Mouse (Mus musculus): ENCODE results near the gene Hic2. TPM values are rescaled to one million over a fixed set of nuclear protein-coding genes. Genes with fewer than 3 reads are reported as not detected.

Gene Hic2
- polyA plus RNA-seq, 1 experiment from 2014 or later, result 4.0 TPM

DNA sequence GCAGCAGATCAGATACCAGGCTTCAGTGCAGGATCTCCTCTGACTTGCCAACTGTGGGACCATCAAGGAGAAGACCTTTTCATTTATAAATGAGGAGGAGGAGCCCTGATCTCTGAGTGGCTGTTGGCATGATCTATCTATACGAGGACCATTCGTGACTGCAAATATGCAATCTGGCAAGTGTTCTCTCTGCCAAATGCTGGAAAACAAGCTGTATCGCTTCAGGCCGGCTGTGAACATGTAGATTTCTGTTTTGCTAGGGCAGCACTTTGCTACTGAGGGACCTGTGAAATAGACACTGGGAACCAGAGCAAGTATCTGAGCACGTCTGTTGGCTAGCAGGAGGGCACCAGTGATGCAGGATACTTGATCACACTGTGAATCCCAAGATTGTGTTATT lies 79.2 kb downstream of the Hic2 start:
- Histone ChIP-seq H3K4me2 (ENCODE audit: low read depth, low read length) (no peak overlapping the region), H3K9me3 (replicated peaks; ENCODE audit: control insufficient read depth, low read length) (0 out of 2 replicates have a peak, but pooled peaks cover 4% of the 10 kb centered on the region), H3K9ac (ENCODE audit: low read length) (no peak overlapping the region), H3K36me3 (ENCODE audit: control insufficient read depth, insufficient read depth) (peaks cover 55% of the 10 kb centered on the region), H3K27ac (ENCODE audit: low read length) (no peak overlapping the region), H3K4me3 (ENCODE audit: low read length) (no peak overlapping the region), H3K4me1 (ENCODE audit: control insufficient read depth, insufficient read depth, low read length) (no peaks in the 10 kb centered on the region), H3K27me3 (ENCODE audit: control insufficient read depth, insufficient read depth, low read length) (no peaks in the 10 kb centered on the region)
- no peak for ATAC-seq (replicated peaks; ENCODE audit: extremely low read depth, insufficient read depth, low FRiP score)
- 96% methylated on average over 5 of the region's 5 CpGs for WGBS

Other genes with a start within 250 kb of the Hic2 start
- gene Ypel1, start 163.9 kb upstream of the Hic2 start, polyA plus RNA-seq (2015; fragmentation: Nextera tagmentation; extraction: Ambion mirVana), result 9.4 and 10.1 TPM in 2 replicates
- 102 and 111 TPM in 2 replicates for gene Ppil2, start 122.3 kb upstream of the Hic2 start, polyA plus RNA-seq (2015; fragmentation: Nextera tagmentation; extraction: Ambion mirVana)
- 16.6 and 19.6 TPM in 2 replicates for gene 2610318N02Rik, start 108.4 kb upstream of the Hic2 start, polyA plus RNA-seq (2015; fragmentation: Nextera tagmentation; extraction: Ambion mirVana)
- 54.5 and 61.9 TPM in 2 replicates for gene Sdf2l1, start 101.2 kb upstream of the Hic2 start, polyA plus RNA-seq (2015; fragmentation: Nextera tagmentation; extraction: Ambion mirVana)
- gene Ydjc, start 89.0 kb upstream of the Hic2 start, polyA plus RNA-seq (2015; fragmentation: Nextera tagmentation; extraction: Ambion mirVana), result 4.1 and 6.5 TPM in 2 replicates
- gene Ccdc116, start 86.3 kb upstream of the Hic2 start, polyA plus RNA-seq (2015; fragmentation: Nextera tagmentation; extraction: Ambion mirVana), result 0.22 and 0.76 TPM in 2 replicates
- gene Ube2l3, start 30.9 kb upstream of the Hic2 start, polyA plus RNA-seq (2015; fragmentation: Nextera tagmentation; extraction: Ambion mirVana), result 268 and 284 TPM in 2 replicates
- 0.17 and 0.34 TPM in 2 replicates for gene Rimbp3, start 25.0 kb upstream of the Hic2 start, polyA plus RNA-seq (2015; fragmentation: Nextera tagmentation; extraction: Ambion mirVana)
- gene Tmem191c, start 42.5 kb downstream of the Hic2 start, polyA plus RNA-seq (2015; fragmentation: Nextera tagmentation; extraction: Ambion mirVana), result 10.8 and 15.0 TPM in 2 replicates
- gene Serpind1, start 97.8 kb downstream of the Hic2 start, polyA plus RNA-seq (2015; fragmentation: Nextera tagmentation; extraction: Ambion mirVana), result 0.66 and 0.67 TPM in 2 replicates
- 11.6 and 12.9 TPM in 2 replicates for gene Snap29, start 172.4 kb downstream of the Hic2 start, polyA plus RNA-seq (2015; fragmentation: Nextera tagmentation; extraction: Ambion mirVana)
- gene Pi4ka, start 172.7 kb downstream of the Hic2 start, polyA plus RNA-seq (2015; fragmentation: Nextera tagmentation; extraction: Ambion mirVana), result 30.8 and 31.7 TPM in 2 replicates
- gene Crkl, start 218.4 kb downstream of the Hic2 start, polyA plus RNA-seq (2015; fragmentation: Nextera tagmentation; extraction: Ambion mirVana), result 43.2 and 52.2 TPM in 2 replicates

Measured in heart, embryonic 16.5 days (tissue).